Mouse (Mus musculus): ENCODE data around the gene Gm9048. TPM values are rescaled to one million over a fixed set of nuclear protein-coding genes. Genes with fewer than 3 reads are reported as not detected.
"Not testable (repeated sequence)": the region's sequence is repeated elsewhere in the genome, so short reads cannot be mapped to it uniquely, and the experiment has no call there.

Gm9048 gene
- polyA plus RNA-seq (2015; fragmentation: Nextera tagmentation; extraction: Ambion mirVana): not detected in 2 replicates

- WGBS: 50% methylated on average over 1 of the region's 14 CpGs
- H3K4me1 ChIP-seq; H3K27ac ChIP-seq (replicated peaks); H3K9me3 ChIP-seq; H3K27me3 ChIP-seq (replicated peaks); H3K36me3 ChIP-seq; H3K4me3 ChIP-seq; ATAC-seq (ENCODE audit: extremely low read depth, insufficient number of reproducible peaks, low FRiP score, low TSS enrichment); H3K9ac ChIP-seq; H3K4me2 ChIP-seq: not testable (repeated sequence)
Measured at GRCm38 (mm10) chr10:118348579-118348978, at the start of gene Gm9048. Gm9048 (minus strand) TSS chr10:118348679.

- H3K4me2 ChIP-seq: peak overlapping the region; percentile 56
- no peaks in the 10 kb centered on the region for H3K27me3 ChIP-seq (replicated peaks)
- H3K36me3 ChIP-seq: no peaks in the 10 kb centered on the region
- no peaks in the 10 kb centered on the region for H3K4me1 ChIP-seq
- ATAC-seq (ENCODE audit: extremely low read depth, insufficient number of reproducible peaks, low FRiP score, low TSS enrichment): no peak
- 9% methylated on average over 10 of the region's 10 CpGs for WGBS
- no peak overlapping the region for H3K27ac ChIP-seq (replicated peaks)
- no peaks in the 10 kb centered on the region for H3K9me3 ChIP-seq
- peak overlapping the region; percentile 19; the same call in 1 of the 2 replicates for H3K4me3 ChIP-seq
- H3K9ac ChIP-seq: no peak overlapping the region
Measured at GRCm38 (mm10) chr10:118370443-118370842, 22.0 kb upstream of the Gm9048 start.

GRCm38 (mm10) chr10:118369518-118369917, 21.0 kb upstream of the Gm9048 start:
- H3K27ac ChIP-seq (replicated peaks): no peak overlapping the region
- no peaks in the 10 kb centered on the region for H3K4me1 ChIP-seq

GRCm38 (mm10) chr10:118354005-118354404, 5.5 kb upstream of the Gm9048 start, which contains the start of gene Gm9049:
Gm9049 (minus strand) TSS chr10:118354105.
- not testable (repeated sequence) for H3K36me3 ChIP-seq; H3K27me3 ChIP-seq (replicated peaks); ATAC-seq (ENCODE audit: extremely low read depth, insufficient number of reproducible peaks, low FRiP score, low TSS enrichment); H3K9me3 ChIP-seq; H3K27ac ChIP-seq (replicated peaks); H3K4me2 ChIP-seq; H3K9ac ChIP-seq; H3K4me1 ChIP-seq; H3K4me3 ChIP-seq
- 71% methylated on average over 1 of the region's 11 CpGs for WGBS

More at GRCm38 (mm10) chr10:118369518-118369917, 21.0 kb upstream of the Gm9048 start:
- WGBS: 82% methylated on average over 9 of the region's 9 CpGs
- no peak for ATAC-seq (ENCODE audit: extremely low read depth, insufficient number of reproducible peaks, low FRiP score, low TSS enrichment)
- Histone ChIP-seq H3K9ac (no peak overlapping the region), H3K4me2 (no peak overlapping the region), H3K27me3 (replicated peaks) (no peaks in the 10 kb centered on the region), H3K36me3 (no peaks in the 10 kb centered on the region), H3K4me3 (no peak overlapping the region), H3K9me3 (no peaks in the 10 kb centered on the region)

GRCm38 (mm10) chr10:118343155-118343554, 5.3 kb downstream of the Gm9048 start, which contains the start of gene Gm9046:
Gm9046 (minus strand) TSS chr10:118343255.
- ATAC-seq (ENCODE audit: extremely low read depth, insufficient number of reproducible peaks, low FRiP score, low TSS enrichment); H3K27me3 ChIP-seq (replicated peaks); H3K4me1 ChIP-seq; H3K9me3 ChIP-seq; H3K36me3 ChIP-seq; H3K9ac ChIP-seq; H3K4me3 ChIP-seq; H3K4me2 ChIP-seq; H3K27ac ChIP-seq (replicated peaks): not testable (repeated sequence)
- WGBS: no CpG with 5 or more reads among the region's 14 CpGs

- not testable (repeated sequence) for ATAC-seq (ENCODE audit: extremely low read depth, insufficient number of reproducible peaks, low FRiP score, low TSS enrichment); H3K9ac ChIP-seq; H3K4me1 ChIP-seq; H3K4me2 ChIP-seq; H3K9me3 ChIP-seq; H3K27ac ChIP-seq (replicated peaks); H3K36me3 ChIP-seq; H3K27me3 ChIP-seq (replicated peaks); H3K4me3 ChIP-seq
- WGBS: no CpG with 5 or more reads among the region's 14 CpGs
Measured at GRCm38 (mm10) chr10:118337731-118338130, 10.7 kb downstream of the Gm9048 start, which contains the start of gene Gm9045. Gm9045 (minus strand) TSS chr10:118337831.

- H3K9ac ChIP-seq; H3K4me2 ChIP-seq; H3K9me3 ChIP-seq; H3K4me1 ChIP-seq; H3K27ac ChIP-seq (replicated peaks); H3K36me3 ChIP-seq; H3K27me3 ChIP-seq (replicated peaks); H3K4me3 ChIP-seq; ATAC-seq (ENCODE audit: extremely low read depth, insufficient number of reproducible peaks, low FRiP score, low TSS enrichment): not testable (repeated sequence)
- no CpG with 5 or more reads among the region's 14 CpGs for WGBS
Measured at GRCm38 (mm10) chr10:118332308-118332707, 16.2 kb downstream of the Gm9048 start, which contains the start of gene Gm9044. Gm9044 (minus strand) TSS chr10:118332408.

- no CpG with 5 or more reads among the region's 11 CpGs for WGBS
Measured at GRCm38 (mm10) chr10:118326869-118327268, 21.6 kb downstream of the Gm9048 start, which contains the start of gene Gm9040. Gm9040 (minus strand) TSS chr10:118326969.

GRCm38 (mm10) chr10:118319024-118319423, 29.5 kb downstream of the Gm9048 start:
- WGBS: 74% methylated on average over 8 of the region's 8 CpGs
- Histone ChIP-seq H3K9ac (no peak overlapping the region), H3K4me3 (no peak overlapping the region), H3K4me1 (no peaks in the 10 kb centered on the region), H3K4me2 (no peak overlapping the region), H3K9me3 (no peaks in the 10 kb centered on the region), H3K27me3 (replicated peaks) (no peaks in the 10 kb centered on the region), H3K27ac (replicated peaks) (no peak overlapping the region), H3K36me3 (no peaks in the 10 kb centered on the region)
- ATAC-seq (ENCODE audit: extremely low read depth, insufficient number of reproducible peaks, low FRiP score, low TSS enrichment): no peak

More at GRCm38 (mm10) chr10:118326869-118327268, 21.6 kb downstream of the Gm9048 start, which contains the start of gene Gm9040:
- H3K4me2 ChIP-seq; H3K4me1 ChIP-seq; H3K9me3 ChIP-seq; H3K36me3 ChIP-seq; H3K27me3 ChIP-seq (replicated peaks); H3K9ac ChIP-seq; H3K27ac ChIP-seq (replicated peaks); ATAC-seq (ENCODE audit: extremely low read depth, insufficient number of reproducible peaks, low FRiP score, low TSS enrichment); H3K4me3 ChIP-seq: not testable (repeated sequence)

- H3K4me2 ChIP-seq; H3K4me1 ChIP-seq; H3K9me3 ChIP-seq; H3K27me3 ChIP-seq (replicated peaks); H3K4me3 ChIP-seq; H3K9ac ChIP-seq; ATAC-seq (ENCODE audit: extremely low read depth, insufficient number of reproducible peaks, low FRiP score, low TSS enrichment); H3K36me3 ChIP-seq; H3K27ac ChIP-seq (replicated peaks): not testable (repeated sequence)
- 32% methylated on average over 2 of the region's 2 CpGs for WGBS
Measured at GRCm38 (mm10) chr10:118302133-118302532, 46.3 kb downstream of the Gm9048 start.
